Mouse (Mus musculus) ES-Bruce4 (cell line): ENCODE data around the gene Tpk1.

Experiments used
- CTCF ChIP-seq: IDR thresholded peaks from one replicate; pipeline ENCODE4 v1.8.1; 2011; ENCODE audit warnings: low read depth, low read length
- EP300 ChIP-seq: IDR thresholded peaks from 2 replicates; pipeline ENCODE4 v1.6.1; 2011; ENCODE audit warnings: low read depth, low read length; ENCODE audit not compliant: insufficient read depth

GRCm38 (mm10) chr6:43585274-43585673 lies 80.8 kb downstream of the Tpk1 start:
- TF ChIP-seq CTCF (no peak), EP300 (no peak)
